In genomic region chr6:115684271-115684670, GRCm38 (mm10) we compare ENCODE assay signal across 17 mouse cellular contexts.
"Had no signal": no experiment of that assay in that cellular context is flagged by ENCODE, and none has a peak within 500 bp of the region (broad histone marks: within the 10 kb centered on the region; RNA-seq: fewer than 3 reads in every experiment).

No protein-coding gene starts in this region.

- H3K4me3 ChIP-seq: limb, embryonic 13.5 days; midbrain, embryonic 12.5 days; stomach, embryonic 15.5 days had no signal

- H3K27me3 ChIP-seq: limb, embryonic 13.5 days; stomach, embryonic 15.5 days had no signal

- H3K4me1 ChIP-seq: limb, embryonic 13.5 days; midbrain, embryonic 12.5 days; stomach, embryonic 15.5 days had no signal

- DNase-seq: kidney, adult 9 months; kidney, postnatal 14 days; kidney, postnatal 4 days; left cerebral cortex, postnatal 4 days; lung, embryonic 14.5 days; retina, postnatal 1 day; right cerebral cortex, postnatal 25 days; spleen, adult 18-20 months; thymus, adult 18-20 months; thymus, postnatal 36 days had no signal

- H3K36me3 ChIP-seq: limb, embryonic 13.5 days; midbrain, embryonic 12.5 days; stomach, embryonic 15.5 days had no signal

- ATAC-seq: lung, postnatal 0 days had no signal

- H3K27ac ChIP-seq: limb, embryonic 13.5 days; liver, embryonic 14.5 days; macrophage; midbrain, embryonic 12.5 days; stomach, embryonic 15.5 days had no signal

- H3K4me2 ChIP-seq: limb, embryonic 13.5 days; lung, embryonic 14.5 days; midbrain, embryonic 12.5 days; stomach, embryonic 15.5 days had no signal

- H3K9ac ChIP-seq: limb, embryonic 13.5 days; liver, embryonic 14.5 days; liver, postnatal 0 days; lung, embryonic 14.5 days; midbrain, embryonic 12.5 days; stomach, embryonic 15.5 days had no signal
